23 mouse cellular contexts compared by ENCODE assay signal in the genomic region with DNA sequence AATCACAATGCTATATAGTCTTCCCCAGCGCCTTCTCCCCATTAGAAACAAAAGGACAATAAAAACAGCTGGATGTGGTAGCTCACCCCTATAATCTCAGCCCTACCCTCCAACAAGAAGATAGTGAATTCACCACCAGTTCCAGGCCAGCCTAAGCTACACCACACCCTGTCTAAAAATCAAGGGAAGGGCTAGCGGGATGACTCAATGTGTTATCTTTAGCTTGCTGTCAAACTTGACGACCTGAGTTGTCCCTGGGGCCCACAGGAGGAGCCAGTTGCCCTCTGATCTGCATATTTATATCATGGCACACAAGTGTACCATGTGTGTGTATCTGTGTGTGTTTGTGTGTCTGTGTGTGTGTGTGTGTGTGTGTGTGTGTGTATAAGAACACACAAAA. TPM values are rescaled to one million over a fixed set of nuclear protein-coding genes. Genes with fewer than 3 reads are reported as not detected.
DNase-seq lines count a peak whose midpoint lies in the region; ATAC-seq lines count a peak whose summit lies in the region.
"Had no signal": no experiment of that assay in that cellular context is flagged by ENCODE, and none has a peak within 500 bp of the region (broad histone marks: within the 10 kb centered on the region; RNA-seq: fewer than 3 reads in every experiment).

No protein-coding gene starts in this region.

- no peak overlapping the region for H3K9ac ChIP-seq in liver, embryonic 12.5 days
- H3K9ac ChIP-seq: embryonic facial prominence, embryonic 13.5 days; forebrain, embryonic 12.5 days; heart, embryonic 15.5 days; hindbrain, embryonic 15.5 days had no signal

- H3K4me2 ChIP-seq in liver, embryonic 12.5 days, result no peak overlapping the region
- H3K4me2 ChIP-seq: embryonic facial prominence, embryonic 13.5 days; forebrain, embryonic 12.5 days; heart, embryonic 11.5 days; heart, embryonic 15.5 days; hindbrain, embryonic 15.5 days had no signal

- H3K27ac ChIP-seq in liver, embryonic 12.5 days, result no peak overlapping the region
- H3K27ac ChIP-seq: embryonic facial prominence, embryonic 13.5 days; forebrain, embryonic 12.5 days; heart, adult 2 months; heart, embryonic 15.5 days; hindbrain, embryonic 15.5 days had no signal

- H3K27me3 ChIP-seq in liver, embryonic 12.5 days (replicated peaks), result no peaks in the 10 kb centered on the region
- H3K27me3 ChIP-seq: embryonic facial prominence, embryonic 13.5 days; forebrain, embryonic 12.5 days; heart, embryonic 15.5 days; hindbrain, embryonic 15.5 days had no signal

- H3K9me3 ChIP-seq in liver, embryonic 12.5 days (replicated peaks), result no peaks in the 10 kb centered on the region
- H3K9me3 ChIP-seq: embryonic facial prominence, embryonic 13.5 days; forebrain, embryonic 12.5 days; heart, embryonic 15.5 days; hindbrain, embryonic 15.5 days had no signal

- DNase-seq in liver (no peak), NIH3T3 (ENCODE audit: low read depth) (peak; percentile 25)
- no peak for DNase-seq in spleen, postnatal 14 days (ENCODE audit: low spot score in 2 of 2)
- no peak for DNase-seq in urinary bladder, postnatal 36 days (ENCODE audit: low spot score in 2 of 2)
- no peak for DNase-seq in spleen, postnatal 4 days (ENCODE audit: low spot score in 2 of 2)
- DNase-seq: adrenal gland, adult 8-10 months; adrenal gland, postnatal 36 days; B cell, adult 2 months; cerebellum, adult 11-12 months; cerebellum, adult 9-11 months; cerebellum, postnatal 36 days; gastrocnemius, postnatal 14 days; heart, adult 2 months; heart, postnatal 14 days had no signal

- 32% methylated on average over 3 of the region's 3 CpGs for WGBS in liver, embryonic 12.5 days (ENCODE audit: insufficient replicate concordance)

- peak; percentile 24; the same call in 1 of the 2 replicates for ATAC-seq in liver, embryonic 12.5 days
- ATAC-seq in megakaryocyte progenitor cell, adult 5-6 weeks (replicated peaks; ENCODE audit: poor library complexity), result peak; percentile 72
- ATAC-seq: CD4-positive, CD25-positive, alpha-beta regulatory T cell, adult 4 months; forebrain, embryonic 16.5 days had no signal

- 0 out of 2 replicates have a peak, but pooled peaks cover 11% of the 10 kb centered on the region for H3K4me1 ChIP-seq in liver, embryonic 12.5 days
- H3K4me1 ChIP-seq: embryonic facial prominence, embryonic 13.5 days; forebrain, embryonic 12.5 days; heart, embryonic 15.5 days; hindbrain, embryonic 15.5 days had no signal

- H3K4me3 ChIP-seq in liver, embryonic 12.5 days, result no peak overlapping the region
- H3K4me3 ChIP-seq: embryonic facial prominence, embryonic 13.5 days; forebrain, embryonic 12.5 days; heart, adult 2 months; heart, embryonic 15.5 days; hindbrain, embryonic 15.5 days had no signal

- H3K36me3 ChIP-seq in liver, embryonic 12.5 days, result peaks cover 6% of the 10 kb centered on the region; the same call in 1 of the 2 replicates
- H3K36me3 ChIP-seq: forebrain, embryonic 12.5 days; hindbrain, embryonic 15.5 days had no signal

RNA-seq across cellular contexts. Expression of a gene that starts 57.1 kb away (rescaled TPM):
- polyA plus RNA-seq in liver, embryonic 12.5 days (2016; fragmentation: Nextera tagmentation; extraction: Ambion mirVana), result 5.5 and 5.7 TPM in 2 replicates
- 6.9 and 7.2 TPM in 2 replicates for total RNA-seq in megakaryocyte progenitor cell, adult 5-6 weeks (2015)
- total RNA-seq in megakaryocyte progenitor cell, adult 5-6 weeks (2017), result 8.7 and 10.4 TPM in 2 replicates
